Mouse (Mus musculus) urinary bladder, postnatal 0 days (tissue): Measurements from ENCODE around the gene Gipc3. TPM values are rescaled to one million over a fixed set of nuclear protein-coding genes. Genes with fewer than 3 reads are reported as not detected.

Experiments used
- microRNA-seq: library from miRNA; unstranded; fragments of <30 nt; microRNA quantifications from one replicate; pipeline ENCODE4, GENCODE M21; 2016
- polyA plus RNA-seq: library from polyadenylated mRNA; unstranded; fragments of >200 nt; fragmentation: Nextera tagmentation; extraction: Ambion mirVana; gene quantifications from 2 replicates; pipeline ENCODE4 v1.2.1, GENCODE M21; 2015

Gene Gipc3
- polyA plus RNA-seq, 1 experiment from 2014 or later, result 0.65 TPM

Small RNA genes lying within 50 kb of the gene (microRNA-seq; reads per million reads assigned to microRNA genes)
- gene Mir6913, result not detected

Other genes with a start within 250 kb of the Gipc3 start
- gene Creb3l3, start 244.4 kb downstream of the Gipc3 start, polyA plus RNA-seq, result 0.74 and 1.0 TPM in 2 replicates
- 118 and 119 TPM in 2 replicates for gene Map2k2, start 237.4 kb downstream of the Gipc3 start, polyA plus RNA-seq
- gene Zbtb7a, start 208.0 kb downstream of the Gipc3 start, polyA plus RNA-seq, result 45.5 and 48.9 TPM in 2 replicates
- gene Pias4, start 175.3 kb downstream of the Gipc3 start, polyA plus RNA-seq, result 19.0 and 21.1 TPM in 2 replicates
- gene Eef2, start 166.6 kb downstream of the Gipc3 start, polyA plus RNA-seq, result 446 and 467 TPM in 2 replicates
- gene Dapk3, start 160.3 kb downstream of the Gipc3 start, polyA plus RNA-seq, result 54.2 and 57.0 TPM in 2 replicates
- 0.12 and 0.23 TPM in 2 replicates for gene 4930442H23Rik, start 159.4 kb downstream of the Gipc3 start, polyA plus RNA-seq
- 0.31 and 0.40 TPM in 2 replicates for gene Nmrk2, start 141.2 kb downstream of the Gipc3 start, polyA plus RNA-seq
- 0.08 and 0.18 TPM in 2 replicates for gene Atcay, start 112.4 kb downstream of the Gipc3 start, polyA plus RNA-seq
- 3.7 and 4.1 TPM in 2 replicates for gene Zfr2, start 110.1 kb downstream of the Gipc3 start, polyA plus RNA-seq
- gene Matk, start 90.3 kb downstream of the Gipc3 start, polyA plus RNA-seq, result 0.53 and 0.67 TPM in 2 replicates
- gene Mrpl54, start 76.3 kb downstream of the Gipc3 start, polyA plus RNA-seq, result 227 and 233 TPM in 2 replicates
- gene Apba3, start 76.3 kb downstream of the Gipc3 start, polyA plus RNA-seq, result 43.8 and 51.5 TPM in 2 replicates
- 12.6 and 14.9 TPM in 2 replicates for gene Tjp3, start 51.7 kb downstream of the Gipc3 start, polyA plus RNA-seq
- gene Pip5k1c, start 50.3 kb downstream of the Gipc3 start, polyA plus RNA-seq, result 31.1 and 32.7 TPM in 2 replicates
- 18.1 and 20.3 TPM in 2 replicates for gene Cactin, start 22.2 kb downstream of the Gipc3 start, polyA plus RNA-seq
- 28.6 and 36.1 TPM in 2 replicates for gene Tbxa2r, start 14.5 kb downstream of the Gipc3 start, polyA plus RNA-seq
- gene Hmg20b, start 7.2 kb upstream of the Gipc3 start, polyA plus RNA-seq, result 67.4 and 70.3 TPM in 2 replicates
- 12.5 and 12.6 TPM in 2 replicates for gene Mfsd12, start 14.2 kb upstream of the Gipc3 start, polyA plus RNA-seq
- 1.5 and 1.8 TPM in 2 replicates for gene 4930404N11Rik, start 22.6 kb upstream of the Gipc3 start, polyA plus RNA-seq
- 35.5 and 38.2 TPM in 2 replicates for gene Fzr1, start 35.2 kb upstream of the Gipc3 start, polyA plus RNA-seq
- 67.0 and 71.2 TPM in 2 replicates for gene Dohh, start 41.2 kb upstream of the Gipc3 start, polyA plus RNA-seq
- gene Gm48551, start 41.2 kb upstream of the Gipc3 start, polyA plus RNA-seq, result 1.6 and 2.1 TPM in 2 replicates
- gene Gm48552, start 45.7 kb upstream of the Gipc3 start, polyA plus RNA-seq, result 0.42 and 0.73 TPM in 2 replicates
- 1.7 and 2.0 TPM in 2 replicates for gene Smim24, start 49.8 kb upstream of the Gipc3 start, polyA plus RNA-seq
- 69.4 and 71.2 TPM in 2 replicates for gene Nfic, start 112.4 kb upstream of the Gipc3 start, polyA plus RNA-seq
- 0.12 and 0.18 TPM in 2 replicates for gene Celf5, start 139.4 kb upstream of the Gipc3 start, polyA plus RNA-seq
- 49.9 and 50.1 TPM in 2 replicates for gene Ncln, start 153.1 kb upstream of the Gipc3 start, polyA plus RNA-seq
- 0.20 and 0.71 TPM in 2 replicates for gene S1pr4, start 156.9 kb upstream of the Gipc3 start, polyA plus RNA-seq
- 6.1 and 11.1 TPM in 2 replicates for gene Gna15, start 181.0 kb upstream of the Gipc3 start, polyA plus RNA-seq
- 48.8 and 49.2 TPM in 2 replicates for gene Gna11, start 201.9 kb upstream of the Gipc3 start, polyA plus RNA-seq
- gene Aes, start 216.2 kb upstream of the Gipc3 start, polyA plus RNA-seq, result 437 and 457 TPM in 2 replicates
- 6.6 and 7.9 TPM in 2 replicates for gene Tle2, start 231.3 kb upstream of the Gipc3 start, polyA plus RNA-seq